Mouse (Mus musculus): ENCODE data around the gene Ndrg2. TPM values are rescaled to one million over a fixed set of nuclear protein-coding genes. Genes with fewer than 3 reads are reported as not detected.

The Ndrg2 gene
- total RNA-seq, 1 experiment from 2014 or later, result 338 TPM

- DNase-seq, result peak; percentile 95
Observed at GRCm38 (mm10) chr14:51913062-51913959, 647 bp downstream of the Ndrg2 start.

- DNase-seq, result peak; percentile 63
Observed at GRCm38 (mm10) chr14:51912391-51913061, 1.4 kb downstream of the Ndrg2 start.

DNA sequence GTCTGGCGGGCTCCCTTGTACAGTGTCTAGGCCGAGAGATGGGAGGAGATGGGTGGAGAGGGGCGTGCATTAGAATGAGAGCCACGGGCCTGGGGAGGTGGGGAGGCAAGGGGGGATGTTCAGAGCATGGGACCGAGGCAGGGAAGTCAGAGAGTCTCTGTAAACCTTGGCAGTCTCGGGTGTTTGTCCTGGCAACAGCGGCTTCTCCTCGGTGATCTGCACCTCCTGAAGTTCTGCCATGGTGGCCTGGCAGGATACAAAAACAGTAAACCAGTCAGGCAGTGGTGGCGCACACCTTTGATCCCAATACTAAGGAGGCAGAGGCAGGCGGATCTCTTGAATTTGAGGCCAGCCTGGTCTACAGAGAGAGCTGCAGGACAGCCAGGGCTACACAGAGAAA lies 2.7 kb downstream of the Ndrg2 start:
- no peak for DNase-seq

GRCm38 (mm10) chr14:51906102-51906501 lies 7.9 kb downstream of the Ndrg2 start:
- DNase-seq, result no peak

GRCm38 (mm10) chr14:51904706-51905105 lies 9.3 kb downstream of the Ndrg2 start:
- no peak for DNase-seq

DNA sequence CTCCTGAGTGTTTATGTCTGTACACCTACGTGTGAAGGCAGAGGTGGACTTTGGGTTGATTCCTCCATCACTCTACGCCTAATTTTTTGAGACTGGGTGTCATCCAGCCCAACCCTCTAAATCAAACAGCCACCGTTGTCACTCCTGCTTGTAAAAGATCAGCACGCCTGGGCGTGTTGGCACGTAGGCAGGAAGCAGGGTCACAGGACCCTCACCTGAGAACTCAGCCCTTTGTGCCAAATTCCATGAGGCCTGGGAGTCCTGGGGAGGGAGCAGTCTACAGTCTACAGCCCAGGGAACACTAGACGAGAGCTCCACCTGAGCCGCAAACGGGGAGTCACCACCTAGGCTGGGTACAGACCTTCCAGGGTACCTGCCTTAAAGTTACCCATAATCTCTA lies 10.2 kb downstream of the Ndrg2 start:
- no peak for DNase-seq

DNA sequence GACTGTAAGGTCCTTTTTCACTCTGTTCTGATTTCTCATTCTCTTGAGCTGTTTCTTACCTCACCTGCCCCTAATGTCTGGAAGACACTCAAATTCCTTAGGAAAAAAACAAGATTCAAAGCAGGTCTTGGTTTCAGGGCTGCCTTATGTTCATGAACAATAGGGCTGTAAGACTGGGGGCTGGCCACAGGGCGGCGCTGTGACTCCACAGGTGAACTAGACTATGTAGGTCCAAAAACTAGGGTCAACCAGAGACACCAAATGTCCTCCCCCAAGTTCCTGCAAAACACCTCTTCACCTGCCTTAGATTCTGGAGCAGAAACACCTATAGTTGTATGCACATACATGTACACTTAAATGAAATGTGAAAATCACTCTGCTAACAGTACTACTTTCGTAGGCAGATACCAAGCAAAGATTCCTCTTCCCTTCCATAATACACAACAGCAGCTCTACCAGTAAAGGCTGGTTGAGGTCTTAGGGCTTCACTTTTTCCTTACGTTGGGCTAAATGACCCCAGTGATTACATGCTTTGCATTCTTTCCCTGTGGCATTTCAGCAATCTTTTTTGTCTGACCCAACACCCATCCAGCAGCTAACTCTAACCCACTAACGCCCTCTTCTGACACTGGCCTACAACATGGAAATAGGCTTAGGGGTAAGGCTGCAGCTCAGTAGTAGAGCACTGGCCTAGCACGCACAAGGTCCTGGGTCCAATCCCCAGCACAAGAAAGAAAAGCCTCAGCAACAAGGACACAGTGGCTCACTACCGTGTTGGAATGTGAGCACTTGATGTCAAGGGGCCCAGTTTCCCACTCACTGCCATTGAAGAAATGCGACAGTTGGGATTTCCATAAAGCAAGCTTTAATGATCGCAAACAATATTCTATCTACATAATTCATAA lies 10.9 kb downstream of the Ndrg2 start:
- peak; percentile 89 for DNase-seq

DNA sequence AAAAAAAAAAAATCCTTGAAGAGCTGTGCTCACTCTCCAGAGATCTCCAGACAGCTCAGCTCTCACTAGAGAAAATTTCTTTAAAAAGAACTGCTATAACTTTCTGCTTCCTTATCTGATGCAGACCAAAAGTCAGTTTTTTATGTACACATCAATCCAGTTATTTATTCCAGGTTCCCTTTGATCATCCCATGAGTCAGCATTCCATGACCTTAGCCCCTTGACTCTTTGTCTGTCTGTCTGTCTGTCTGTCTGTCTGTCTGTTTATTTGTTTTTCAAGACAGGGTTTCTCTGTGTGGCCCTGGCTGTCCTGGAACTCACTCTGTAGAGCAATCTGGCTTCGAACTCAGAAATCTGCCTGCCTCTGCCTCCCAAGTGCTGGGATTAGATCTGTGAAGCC lies 14.6 kb downstream of the Ndrg2 start:
- no peak for DNase-seq

GRCm38 (mm10) chr14:51896539-51897170 lies 17.3 kb downstream of the Ndrg2 start:
- no peak for DNase-seq

DNA sequence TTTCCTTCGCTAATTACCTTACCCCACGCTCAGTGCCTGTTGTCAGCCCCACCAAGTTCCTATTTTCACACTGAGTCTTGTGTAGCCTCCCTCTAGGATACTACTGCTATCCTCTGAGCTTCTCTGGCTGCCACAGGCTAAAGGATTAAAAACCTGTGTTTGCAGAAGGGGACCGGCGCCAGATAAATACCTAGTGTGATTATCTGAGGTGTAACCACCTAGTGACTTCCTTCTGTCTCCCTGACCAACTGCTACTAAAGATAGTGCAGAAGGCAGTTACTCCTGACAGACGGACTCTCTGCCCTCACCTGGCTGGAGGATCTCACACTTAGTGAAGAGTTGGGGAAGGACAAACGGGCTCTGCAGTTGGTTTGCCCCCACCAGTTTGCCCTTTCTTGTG lies 17.9 kb downstream of the Ndrg2 start:
- no peak for DNase-seq

DNA sequence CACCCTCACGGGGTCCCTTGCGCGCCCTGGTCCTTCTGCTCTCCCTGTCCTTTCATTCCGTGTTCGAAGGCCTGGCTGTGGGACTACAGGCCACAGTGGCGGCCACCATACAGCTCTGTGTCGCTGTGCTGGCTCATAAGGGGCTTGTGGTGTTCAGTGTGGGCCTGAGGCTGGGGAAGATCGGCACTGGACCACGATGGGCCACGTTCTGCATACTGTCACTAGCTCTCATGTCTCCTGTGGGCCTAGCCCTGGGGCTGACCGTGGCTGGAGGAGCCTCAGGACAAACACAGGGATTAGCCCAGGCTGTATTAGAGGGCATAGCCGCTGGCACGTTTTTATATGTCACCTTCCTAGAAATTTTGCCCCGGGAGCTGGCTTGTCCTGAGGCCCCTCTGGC lies 18.9 kb downstream of the Ndrg2 start:
- DNase-seq, result no peak

DNA sequence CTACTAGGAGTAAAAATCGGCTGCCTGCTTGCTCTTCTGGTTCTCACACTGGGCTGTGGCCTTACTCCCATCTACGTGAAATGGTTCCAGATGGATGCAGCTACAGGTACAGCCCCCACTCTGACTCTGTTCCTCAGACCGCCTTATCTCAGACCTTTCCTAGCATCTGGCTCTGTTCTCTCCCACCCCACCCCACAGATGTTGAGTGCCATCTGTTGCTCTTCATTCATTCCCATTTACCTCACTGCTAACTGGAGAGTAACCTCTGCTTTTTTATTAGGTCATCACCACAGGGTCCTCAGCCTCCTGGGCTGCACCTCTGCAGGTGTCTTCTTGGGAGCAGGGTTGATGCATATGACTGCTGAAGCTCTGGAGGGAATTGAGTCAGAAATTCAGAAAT lies 20.1 kb downstream of the Ndrg2 start:
- no peak for DNase-seq

GRCm38 (mm10) chr14:51893094-51893794 lies 20.7 kb downstream of the Ndrg2 start:
- DNase-seq, result no peak

DNA sequence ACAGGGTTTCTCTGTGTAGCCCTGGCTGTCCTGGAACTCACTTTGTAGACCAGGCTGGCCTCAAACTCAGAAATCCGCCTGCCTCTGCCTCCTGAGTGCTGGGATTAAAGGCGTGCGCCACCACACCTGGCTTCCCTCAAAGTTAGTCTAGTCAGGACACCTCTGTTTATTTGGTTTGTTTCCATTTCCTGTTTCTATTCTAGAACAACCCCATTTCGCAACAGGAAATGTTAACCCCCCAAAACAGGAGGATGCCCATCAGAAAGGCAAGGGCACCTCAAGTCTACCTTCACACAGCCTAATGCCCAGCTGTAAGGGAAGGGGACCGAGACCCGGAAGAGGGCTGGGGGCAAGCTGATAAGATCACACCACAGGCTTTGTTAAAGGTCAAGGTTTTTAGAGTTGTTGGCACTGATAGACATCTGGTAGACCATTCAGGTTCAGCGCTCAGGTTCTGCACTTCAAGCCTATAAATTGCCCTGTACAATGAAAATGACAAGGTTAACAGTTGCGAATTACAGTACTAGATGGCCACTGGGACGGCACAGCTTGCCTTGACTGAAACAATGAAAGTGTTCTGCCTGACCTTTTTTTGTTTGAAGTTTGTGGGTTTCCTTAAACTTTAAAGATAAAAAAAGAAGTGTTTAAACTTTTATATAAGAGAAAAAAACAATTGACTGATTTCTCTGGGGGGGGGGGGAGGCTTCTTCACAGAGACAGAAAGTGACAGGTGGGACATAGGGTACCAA lies 21.6 kb downstream of the Ndrg2 start, which contains the start of gene Slc39a2:
Gene Slc39a2 (plus strand): TSS at position 699 of the 749 bp plus-strand sequence.
- DNase-seq, result no peak

GRCm38 (mm10) chr14:51889833-51890232 lies 24.1 kb downstream of the Ndrg2 start:
- DNase-seq, result no peak

GRCm38 (mm10) chr14:51886051-51886450 lies 27.9 kb downstream of the Ndrg2 start:
- no peak for DNase-seq

GRCm38 (mm10) chr14:51884598-51885331 lies 29.2 kb downstream of the Ndrg2 start, which contains the start of gene Mettl17:
Mettl17 (plus strand) TSS chr14:51884842.
- DNase-seq, result peak; percentile 97

DNA sequence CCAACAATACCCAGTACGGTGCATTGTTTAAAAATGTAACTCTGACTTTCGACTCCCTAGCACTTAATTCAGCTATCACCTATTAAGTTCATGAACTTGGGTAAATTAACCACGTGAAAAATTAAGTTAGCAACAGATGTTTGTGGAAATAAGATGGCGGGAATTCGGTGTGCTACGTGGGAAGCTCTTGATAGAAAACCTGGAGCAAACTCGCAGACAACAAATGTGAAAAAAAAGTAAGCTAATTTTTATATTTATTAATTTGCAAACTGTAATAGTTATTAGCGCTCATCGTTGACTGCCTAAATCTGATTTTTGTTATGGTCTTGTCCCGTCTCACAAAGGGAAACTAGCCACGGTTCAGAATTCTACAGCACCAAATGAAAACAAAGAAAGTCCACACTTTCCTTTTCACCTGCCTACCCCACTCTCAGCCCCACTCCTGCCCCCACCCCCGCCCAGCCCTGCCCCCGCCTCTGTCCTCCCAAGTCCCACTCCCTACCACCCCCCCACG lies 29.9 kb downstream of the Ndrg2 start:
- no peak for DNase-seq

DNA sequence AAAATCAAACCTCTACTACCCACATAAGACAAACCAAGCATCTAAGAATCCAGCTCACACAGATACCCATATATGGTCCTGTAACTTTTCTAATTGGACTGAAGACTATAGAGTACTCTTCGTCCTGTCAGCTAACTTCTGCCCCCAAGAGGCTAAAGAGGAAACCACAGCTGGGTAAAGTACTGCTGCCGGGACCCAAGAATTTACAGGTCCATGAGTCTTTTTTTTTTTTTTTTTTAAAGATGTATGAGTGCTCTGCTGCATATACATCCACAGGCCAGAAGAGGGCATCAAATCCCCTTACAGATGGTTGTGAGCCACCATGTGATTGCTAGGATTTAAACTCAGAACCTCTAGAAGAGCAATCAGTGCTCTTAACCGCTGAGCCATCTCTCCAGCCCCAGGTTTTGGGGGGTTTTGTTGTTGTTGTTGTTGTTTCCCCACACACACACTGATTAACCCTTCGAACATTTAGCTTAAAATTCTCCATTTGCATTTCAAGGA lies 30.4 kb downstream of the Ndrg2 start:
- peak; percentile 86 for DNase-seq

Data from adrenal gland, postnatal 14 days (tissue).